Mouse (Mus musculus) heart, embryonic 16.5 days (tissue): ENCODE data around the gene Nup93. TPM values are rescaled to one million over a fixed set of nuclear protein-coding genes. Genes with fewer than 3 reads are reported as not detected.

ENCODE experiments used
- ATAC-seq: fragments of 200-750 bp; cut with Nextera tagmentation; replicated peaks from 2 replicates; pipeline ENCODE4 v1.8.0; 2017; ENCODE audit warnings: moderate number of reproducible peaks; ENCODE audit not compliant: insufficient read depth, low FRiP score; ENCODE audit errors: extremely low read depth
- H3K27ac ChIP-seq: fragments of 300-500 bp; sonication (generic); 2 replicates; pipeline ENCODE4 v1.5.1; 2014; ENCODE audit warnings: mild to moderate bottlenecking, low read length, control low read depth, moderate library complexity
- H3K27me3 ChIP-seq: fragments of 300-500 bp; sonication (generic); 2 replicates; pipeline ENCODE4 v1.6.1; 2014; ENCODE audit warnings: low read length, mixed read lengths; ENCODE audit not compliant: control insufficient read depth, insufficient read depth
- H3K36me3 ChIP-seq: fragments of 300-500 bp; sonication (generic); 2 replicates; pipeline ENCODE4 v1.6.1; 2014; ENCODE audit not compliant: control insufficient read depth, insufficient read depth
- H3K4me1 ChIP-seq: fragments of 300-500 bp; sonication (generic); 2 replicates; pipeline ENCODE4 v1.6.1; 2014; ENCODE audit warnings: low read length, mixed read lengths; ENCODE audit not compliant: control insufficient read depth, insufficient read depth
- H3K4me2 ChIP-seq: fragments of 300-500 bp; sonication (generic); 2 replicates; pipeline ENCODE4 v1.6.1; 2014; ENCODE audit warnings: low read depth, mild to moderate bottlenecking, control low read depth, low read length
- H3K4me3 ChIP-seq: fragments of 300-500 bp; sonication (generic); 2 replicates; pipeline ENCODE4 v1.5.1; 2014; ENCODE audit warnings: mild to moderate bottlenecking, control low read depth, low read length
- H3K9ac ChIP-seq: fragments of 300-500 bp; sonication (generic); 2 replicates; pipeline ENCODE4 v1.6.1; 2014; ENCODE audit warnings: low read length, control low read depth
- H3K9me3 ChIP-seq: fragments of 300-500 bp; sonication (generic); replicated peaks from 2 replicates; pipeline ENCODE4 v1.6.1; 2016; ENCODE audit warnings: low read length; ENCODE audit not compliant: control insufficient read depth
- WGBS: fragments of 180-500 bp; shearing (Covaris S2); extraction: QIAGEN DNeasy Blood & Tissue Kit; methylation state at CpG from one replicate; pipeline ENCODE4 v1.1.7; 2014; 5-methylcytosine and 5-hydroxymethylcytosine counted together
- polyA plus RNA-seq: library from polyadenylated mRNA; unstranded; fragments of >200 nt; fragmentation: Nextera tagmentation; extraction: Ambion mirVana; gene quantifications from 2 replicates; pipeline ENCODE4 v1.2.1, GENCODE M21; 2015

Nup93 gene
- polyA plus RNA-seq, 1 experiment from 2014 or later: 60.3 TPM

DNA sequence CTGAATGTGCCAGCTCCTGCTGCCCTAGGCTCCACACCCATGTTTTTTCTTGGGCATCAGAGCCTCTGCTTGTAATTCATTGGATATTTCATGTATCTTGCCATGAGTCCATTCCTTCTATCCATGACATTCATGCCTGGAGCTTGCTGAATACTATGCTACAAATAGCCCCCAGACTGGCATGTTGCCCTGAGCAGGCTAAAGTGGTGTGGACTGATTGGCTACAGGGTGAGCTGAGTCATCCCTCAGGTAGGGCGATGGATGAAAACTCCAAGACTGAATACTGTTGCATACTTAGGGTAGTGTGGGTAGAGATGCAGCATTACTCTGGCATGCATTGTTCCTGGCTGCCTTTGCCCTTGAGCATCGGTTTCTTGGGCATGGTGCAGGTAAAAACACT, 102.9 kb downstream of the Nup93 start:
- no peak overlapping the region for H3K4me3 ChIP-seq
- H3K9ac ChIP-seq: no peak overlapping the region
- WGBS: 73% methylated on average over 2 of the region's 2 CpGs
- ATAC-seq: peak; percentile 81
- no peak overlapping the region for H3K4me2 ChIP-seq
- 0 out of 2 replicates have a peak, but pooled peaks cover 4% of the 10 kb centered on the region for H3K4me1 ChIP-seq
- no peaks in the 10 kb centered on the region for H3K27me3 ChIP-seq
- no peak overlapping the region; the same call in 1 of the 2 replicates for H3K27ac ChIP-seq
- H3K36me3 ChIP-seq: 0 out of 2 replicates have a peak, but pooled peaks cover 2% of the 10 kb centered on the region
- no peaks in the 10 kb centered on the region for H3K9me3 ChIP-seq

DNA sequence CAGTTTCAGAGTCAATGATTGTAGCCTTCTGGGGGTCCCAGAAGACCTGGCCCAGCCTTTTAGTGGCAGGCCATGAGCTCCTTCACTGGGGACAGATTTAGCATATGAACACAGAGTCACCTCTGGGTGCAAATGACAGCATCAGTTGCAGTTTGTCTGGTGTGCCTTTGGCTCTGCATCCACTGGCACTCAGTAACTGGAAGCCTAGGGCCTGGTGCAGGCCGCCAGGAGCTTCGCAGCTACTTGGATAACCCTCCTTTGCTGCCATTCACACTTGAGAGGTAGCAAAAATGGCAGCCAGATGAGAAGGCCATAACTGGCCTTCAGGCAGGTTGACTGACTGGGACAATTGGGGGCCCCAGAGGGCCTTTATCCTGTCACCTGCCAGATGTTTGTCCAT, 103.3 kb downstream of the Nup93 start:
- WGBS: 93% methylated on average over 2 of the region's 2 CpGs
- Histone ChIP-seq H3K27ac (no peak overlapping the region), H3K4me3 (no peak overlapping the region), H3K4me1 (0 out of 2 replicates have a peak, but pooled peaks cover 4% of the 10 kb centered on the region), H3K9ac (no peak overlapping the region), H3K9me3 (no peaks in the 10 kb centered on the region), H3K4me2 (no peak overlapping the region), H3K27me3 (no peaks in the 10 kb centered on the region), H3K36me3 (0 out of 2 replicates have a peak, but pooled peaks cover 2% of the 10 kb centered on the region)
- ATAC-seq: no peak

DNA sequence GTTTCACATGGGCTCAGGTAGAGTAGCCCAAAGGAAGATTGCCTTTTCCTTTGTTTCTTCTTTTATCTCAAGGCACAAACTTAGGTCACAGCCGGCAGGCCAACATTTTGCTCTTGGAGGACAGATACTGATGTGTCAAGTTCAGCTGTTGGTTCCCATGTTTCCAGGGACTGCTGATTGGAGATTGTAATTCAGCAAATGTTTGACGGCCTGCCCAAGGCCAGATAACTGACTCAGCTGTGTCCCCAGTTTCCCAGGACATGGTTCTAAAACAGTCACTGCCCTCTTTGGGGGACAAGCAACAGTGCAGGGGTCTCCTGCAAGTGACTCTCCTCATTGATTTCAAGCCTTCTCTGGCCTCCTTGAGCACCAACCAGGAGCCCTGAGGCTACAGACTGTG, 105.7 kb downstream of the Nup93 start:
- Histone ChIP-seq H3K4me3 (no peak overlapping the region), H3K27ac (no peak overlapping the region), H3K9me3 (no peaks in the 10 kb centered on the region), H3K9ac (no peak overlapping the region), H3K27me3 (no peaks in the 10 kb centered on the region), H3K4me1 (0 out of 2 replicates have a peak, but pooled peaks cover 4% of the 10 kb centered on the region), H3K36me3 (no peaks in the 10 kb centered on the region), H3K4me2 (no peak overlapping the region)
- WGBS: 43% methylated on average over 2 of the region's 2 CpGs
- no peak for ATAC-seq

DNA sequence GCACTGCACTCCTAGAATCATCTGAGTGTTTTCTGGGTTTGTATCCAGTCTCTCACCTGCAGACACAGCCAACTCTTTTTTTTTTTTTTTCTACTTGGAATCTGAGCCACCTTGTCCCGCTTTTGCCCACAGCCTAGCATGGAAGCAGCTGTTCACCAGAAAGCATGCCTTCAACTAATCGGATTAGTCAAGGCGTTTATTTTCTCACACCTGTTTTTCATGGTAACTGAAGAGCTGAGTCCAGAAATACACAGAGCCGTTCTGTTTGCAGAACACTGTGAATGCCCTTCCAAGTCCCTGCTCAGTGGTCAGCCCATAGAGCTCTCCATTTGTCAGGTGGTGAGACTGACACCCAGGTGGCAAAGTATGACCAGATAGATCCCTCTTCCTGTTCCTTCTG, 107.7 kb downstream of the Nup93 start:
- H3K9ac ChIP-seq: no peak overlapping the region
- no peaks in the 10 kb centered on the region for H3K9me3 ChIP-seq
- H3K27ac ChIP-seq: no peak overlapping the region
- H3K27me3 ChIP-seq: no peaks in the 10 kb centered on the region
- H3K36me3 ChIP-seq: no peaks in the 10 kb centered on the region
- no peaks in the 10 kb centered on the region for H3K4me1 ChIP-seq
- no peak overlapping the region for H3K4me2 ChIP-seq
- no peak overlapping the region for H3K4me3 ChIP-seq
- ATAC-seq: no peak
- 81% methylated on average over 4 of the region's 4 CpGs for WGBS

DNA sequence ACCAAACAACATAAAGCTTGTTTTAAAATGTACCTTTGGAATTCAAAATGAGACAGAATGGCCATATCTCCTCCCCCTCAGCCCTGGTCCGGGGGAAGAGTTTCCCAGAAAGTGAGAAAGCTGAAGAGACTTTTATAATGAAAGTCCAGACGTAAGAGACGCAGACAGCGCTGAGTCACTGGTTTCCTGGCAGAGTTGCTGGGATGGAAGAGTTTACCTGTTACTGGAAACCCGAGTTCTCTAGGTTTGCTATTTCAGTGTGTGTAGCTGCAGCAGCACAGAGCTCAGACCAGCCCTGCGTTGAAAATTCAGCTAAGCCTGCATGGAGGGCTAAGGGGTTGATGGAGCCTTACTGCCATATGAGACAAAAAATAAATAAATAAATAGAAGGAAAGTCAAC, 108.7 kb downstream of the Nup93 start:
- no peaks in the 10 kb centered on the region for H3K4me1 ChIP-seq
- H3K27me3 ChIP-seq: no peaks in the 10 kb centered on the region
- no peak overlapping the region for H3K4me2 ChIP-seq
- no peak overlapping the region for H3K9ac ChIP-seq
- no peak overlapping the region for H3K27ac ChIP-seq
- H3K9me3 ChIP-seq: no peaks in the 10 kb centered on the region
- no peaks in the 10 kb centered on the region for H3K36me3 ChIP-seq
- no peak overlapping the region for H3K4me3 ChIP-seq
- ATAC-seq: no peak
- WGBS: 74% methylated on average over 6 of the region's 6 CpGs

DNA sequence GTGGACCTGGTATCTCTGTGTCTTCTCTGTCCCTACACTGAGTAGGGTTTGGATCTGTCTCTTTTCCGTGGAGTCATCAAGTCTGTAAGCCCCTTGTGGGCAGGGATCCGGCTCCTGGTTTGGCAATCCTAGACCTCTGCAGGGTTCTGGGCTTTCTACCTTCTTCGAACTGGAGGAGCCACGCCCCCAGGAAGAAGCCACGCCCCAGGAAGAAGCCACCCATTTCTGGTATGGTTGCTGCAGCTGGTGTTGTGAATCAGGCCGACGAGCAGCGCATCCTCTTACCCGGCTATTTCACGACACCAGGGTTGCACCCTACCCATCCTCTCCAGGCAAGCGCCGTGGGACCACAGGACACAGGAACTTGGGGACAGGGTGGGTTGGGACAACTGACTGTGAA, 109.7 kb downstream of the Nup93 start:
- no peak overlapping the region for H3K4me3 ChIP-seq
- no peak overlapping the region for H3K27ac ChIP-seq
- H3K9me3 ChIP-seq: no peaks in the 10 kb centered on the region
- H3K36me3 ChIP-seq: no peaks in the 10 kb centered on the region
- no peak for ATAC-seq
- 56% methylated on average over 12 of the region's 12 CpGs for WGBS
- H3K4me1 ChIP-seq: no peaks in the 10 kb centered on the region
- no peaks in the 10 kb centered on the region for H3K27me3 ChIP-seq
- H3K9ac ChIP-seq: no peak overlapping the region
- no peak overlapping the region for H3K4me2 ChIP-seq

DNA sequence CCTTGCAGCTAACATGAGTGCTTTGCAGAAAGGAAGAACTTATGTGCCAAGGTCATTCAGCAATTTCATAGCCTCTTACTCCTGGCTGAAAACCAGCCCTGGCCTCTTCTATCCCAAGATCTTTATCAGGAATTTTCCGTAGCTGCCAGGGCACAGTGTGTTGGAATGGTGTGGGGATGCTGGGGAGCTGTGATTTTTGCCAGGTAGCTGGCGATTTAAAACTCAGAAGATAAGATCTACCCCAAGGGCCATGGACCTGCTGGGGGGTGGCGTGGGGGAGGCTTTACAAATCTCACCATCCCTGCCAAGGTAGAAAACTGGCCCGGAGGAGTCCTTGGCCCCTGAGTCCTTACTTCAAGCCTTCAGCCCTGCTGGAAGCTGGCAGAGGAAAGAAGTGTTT, 111.7 kb downstream of the Nup93 start:
- no peak overlapping the region for H3K27ac ChIP-seq
- no peaks in the 10 kb centered on the region for H3K9me3 ChIP-seq
- H3K4me2 ChIP-seq: no peak overlapping the region
- 49% methylated on average over 4 of the region's 4 CpGs for WGBS
- H3K27me3 ChIP-seq: no peaks in the 10 kb centered on the region
- H3K36me3 ChIP-seq: no peaks in the 10 kb centered on the region
- no peak for ATAC-seq
- H3K4me1 ChIP-seq: no peaks in the 10 kb centered on the region
- H3K4me3 ChIP-seq: no peak overlapping the region
- H3K9ac ChIP-seq: no peak overlapping the region

DNA sequence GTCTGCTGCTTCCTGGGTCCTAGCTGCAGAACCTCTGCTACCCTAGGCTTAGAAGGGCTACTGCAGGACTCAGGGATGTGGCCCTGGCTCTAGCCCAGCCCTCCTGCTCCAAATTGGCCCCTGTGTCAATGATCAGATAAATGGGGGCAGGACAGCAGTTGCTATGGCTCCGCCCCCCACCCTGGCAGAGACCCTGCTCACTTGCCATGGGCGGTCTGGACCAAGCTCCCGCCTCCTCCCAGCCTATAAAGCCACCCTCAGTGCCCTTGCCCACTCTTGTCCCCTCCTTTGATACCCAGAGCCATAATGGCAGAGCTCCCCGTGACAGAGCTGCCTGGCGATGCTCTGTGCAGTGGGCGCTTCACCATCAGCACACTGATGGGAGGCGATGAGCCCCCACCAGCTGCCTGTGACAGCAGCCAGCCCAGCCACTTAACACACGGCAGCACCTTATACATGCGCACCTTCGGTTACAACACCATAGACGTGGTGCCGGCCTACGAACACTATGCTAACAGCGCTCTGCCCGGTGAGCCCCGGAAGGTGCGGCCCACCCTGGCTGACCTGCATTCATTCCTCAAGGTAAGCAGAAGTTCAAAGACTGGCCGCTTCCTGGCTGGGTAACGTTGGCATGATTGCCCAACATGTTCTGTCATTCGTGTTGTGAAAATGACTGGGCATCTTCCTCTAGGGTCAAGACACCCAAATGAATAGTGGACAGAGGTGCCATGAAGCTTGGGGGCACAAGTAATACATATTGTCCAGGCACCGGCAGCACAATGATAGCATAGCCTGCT, 114.8 kb downstream of the Nup93 start, which contains the start of gene Slc12a3:
Gene Slc12a3 (plus strand): TSS at position 270 of the 797 bp plus-strand sequence.
- Histone ChIP-seq H3K9me3 (no peaks in the 10 kb centered on the region), H3K9ac (no peak within 1 kb of the TSS), H3K36me3 (no peaks in the 10 kb centered on the region), H3K27ac (no peak within 1 kb of the TSS), H3K4me2 (no peak within 1 kb of the TSS), H3K4me1 (no peaks in the 10 kb centered on the region), H3K27me3 (no peaks in the 10 kb centered on the region), H3K4me3 (no peak within 1 kb of the TSS)
- 78% methylated on average over 21 of the region's 21 CpGs for WGBS
- no peak for ATAC-seq

DNA sequence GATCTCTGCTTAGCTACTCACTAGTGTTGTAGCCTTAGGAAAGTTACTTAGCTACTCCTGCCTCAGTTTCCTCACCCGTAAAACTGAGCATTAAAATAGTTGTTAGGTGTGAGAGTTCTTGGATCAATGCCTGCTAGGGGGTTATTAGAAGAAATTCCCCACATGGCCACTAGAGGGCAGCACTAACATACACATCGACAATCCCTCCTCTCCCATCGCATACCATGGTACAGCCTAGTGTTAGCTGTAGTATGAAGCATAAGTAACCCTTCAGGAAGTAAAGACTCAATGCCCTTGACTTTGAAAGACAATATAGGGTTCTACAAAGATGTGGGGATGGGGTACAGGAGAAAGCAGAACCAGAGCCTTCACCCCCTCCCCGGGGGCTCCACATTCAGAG, 116.4 kb downstream of the Nup93 start:
- Histone ChIP-seq H3K9ac (no peak overlapping the region), H3K4me2 (no peak overlapping the region), H3K4me1 (no peaks in the 10 kb centered on the region), H3K4me3 (no peak overlapping the region), H3K27me3 (no peaks in the 10 kb centered on the region), H3K36me3 (no peaks in the 10 kb centered on the region), H3K9me3 (no peaks in the 10 kb centered on the region), H3K27ac (no peak overlapping the region)
- WGBS: 24% methylated on average over 4 of the region's 4 CpGs
- 0 out of 2 replicates have a peak, but pooled peaks have one; percentile 37 for ATAC-seq
